Mouse (Mus musculus) hindbrain, postnatal 0 days (tissue): ENCODE data around the gene Bad. TPM values are rescaled to one million over a fixed set of nuclear protein-coding genes. Genes with fewer than 3 reads are reported as not detected.

Source experiments
- ATAC-seq: fragments of 200-750 bp; cut with Nextera tagmentation; 2 replicates; pipeline ENCODE4 v1.8.0; 2017; ENCODE audit warnings: mild to moderate bottlenecking, moderate TSS enrichment, moderate library complexity
- DNase-seq: peaks from one replicate; pipeline ENCODE4 v3.0.0-alpha.2; 2015; ENCODE audit warnings: low spot score
- H3K27ac ChIP-seq: fragments of 300-500 bp; sonication (generic); 2 replicates; pipeline ENCODE4 v1.5.1; 2014; ENCODE audit warnings: mild to moderate bottlenecking
- H3K27me3 ChIP-seq: fragments of 300-500 bp; sonication (generic); 2 replicates; pipeline ENCODE4 v1.6.1; 2014; ENCODE audit warnings: low read length, mixed read lengths; ENCODE audit not compliant: insufficient read depth
- H3K36me3 ChIP-seq: fragments of 300-500 bp; sonication (generic); 2 replicates; pipeline ENCODE4 v1.6.1; 2014; ENCODE audit warnings: low read length, mixed read lengths; ENCODE audit not compliant: insufficient read depth
- H3K4me1 ChIP-seq: fragments of 300-500 bp; sonication (generic); 2 replicates; pipeline ENCODE4 v1.6.1; 2014; ENCODE audit warnings: antibody characterized with exemption, low read length, mixed read lengths; ENCODE audit not compliant: insufficient read depth
- H3K4me2 ChIP-seq: fragments of 300-500 bp; sonication (generic); 2 replicates; pipeline ENCODE4 v1.6.1; 2014; ENCODE audit warnings: low read depth, mild to moderate bottlenecking, low read length, moderate library complexity, mixed read lengths
- H3K4me3 ChIP-seq: fragments of 300-500 bp; sonication (generic); 2 replicates; pipeline ENCODE4 v1.5.1; 2014; ENCODE audit warnings: low read length
- H3K9ac ChIP-seq: fragments of 300-500 bp; sonication (generic); replicated peaks from 2 replicates; pipeline ENCODE4 v1.6.1; 2014; ENCODE audit warnings: mild to moderate bottlenecking, low read length, moderate library complexity, mixed read lengths
- H3K9me3 ChIP-seq: fragments of 300-500 bp; sonication (generic); 2 replicates; pipeline ENCODE4 v1.6.1; 2016; ENCODE audit warnings: low read length, mixed read lengths
- CTCF ChIP-seq: IDR thresholded peaks from 2 replicates; pipeline ENCODE4 v1.5.1; 2016; ENCODE audit warnings: antibody characterized with exemption, control low read depth, low read depth
- WGBS: fragments of 180-500 bp; shearing (Covaris S2); extraction: QIAGEN DNeasy Blood & Tissue Kit; methylation state at CpG from one replicate; pipeline ENCODE4 v1.1.7; 2014; 5-methylcytosine and 5-hydroxymethylcytosine counted together
- polyA plus RNA-seq: library from polyadenylated mRNA; unstranded; fragments of >200 nt; fragmentation: Nextera tagmentation; extraction: Ambion mirVana; gene quantifications from 2 replicates; pipeline ENCODE4 v1.2.1, GENCODE M21; 2015
- total RNA-seq: library from RNA; depleted of rRNA; stranded (reverse); fragments of >200 nt; gene quantifications from 2 replicates; pipeline ENCODE4 v1.2.3, GENCODE M21; 2014

The Bad gene
- total and polyA plus RNA-seq, 2 experiments from 2014 or later = 58.2 to 86.6 TPM

GRCm38 (mm10) chr19:6940396-6941351 lies 987 bp upstream of the Bad start:
- Histone ChIP-seq H3K9me3 (no peaks in the 10 kb centered on the region), H3K36me3 (no peaks in the 10 kb centered on the region), H3K9ac (peak overlapping the region; percentile 80), H3K4me3 (peak overlapping the region; percentile 61), H3K4me2 (peak overlapping the region; percentile 99), H3K27me3 (no peaks in the 10 kb centered on the region), H3K4me1 (peaks cover 24% of the 10 kb centered on the region), H3K27ac (peak overlapping the region; percentile 91)
- DNase-seq (no peak), ATAC-seq (peak; percentile 16; the same call in 1 of the 2 replicates)
- 18% methylated on average over 29 of the region's 29 CpGs for WGBS
- no peak for TF ChIP-seq CTCF

- no peaks in the 10 kb centered on the region for H3K9me3 ChIP-seq
These were observed 609 bp downstream of the Bad start, which contains the start of gene Gpr137 for GRCm38 (mm10) chr19:6942249-6942691. TSS of gene Gpr137 (minus strand) at chr19:6942480.

GRCm38 (mm10) chr19:6942764-6943163 lies 1.1 kb downstream of the Bad start:
- Histone ChIP-seq H3K27ac (peak overlapping the region; percentile 91), H3K4me1 (peaks cover 24% of the 10 kb centered on the region), H3K9me3 (no peaks in the 10 kb centered on the region), H3K9ac (peak overlapping the region; percentile 80), H3K36me3 (no peaks in the 10 kb centered on the region), H3K4me2 (peak overlapping the region; percentile 99), H3K27me3 (no peaks in the 10 kb centered on the region), H3K4me3 (peak overlapping the region; percentile 61)
- no peak for DNase-seq
- no peak for ATAC-seq
- 29% methylated on average over 5 of the region's 5 CpGs for WGBS
- TF ChIP-seq CTCF = no peak

More at GRCm38 (mm10) chr19:6942249-6942691, 609 bp downstream of the Bad start, which contains the start of gene Gpr137:
- peak within 1 kb of the TSS; percentile 61 for H3K4me3 ChIP-seq
- H3K36me3 ChIP-seq = no peaks in the 10 kb centered on the region
- DNase-seq = peak; percentile 94
- ATAC-seq = peak; percentile 84
- peak within 1 kb of the TSS; percentile 80 for H3K9ac ChIP-seq
- H3K4me1 ChIP-seq = peaks cover 24% of the 10 kb centered on the region
- no peak for TF ChIP-seq CTCF
- under 1% methylated on average over 27 of the region's 27 CpGs for WGBS
- peak within 1 kb of the TSS; percentile 91 for H3K27ac ChIP-seq
- peak within 1 kb of the TSS; percentile 99 for H3K4me2 ChIP-seq
- no peaks in the 10 kb centered on the region for H3K27me3 ChIP-seq

GRCm38 (mm10) chr19:6943709-6944108 lies 2.0 kb downstream of the Bad start:
- no peak for TF ChIP-seq CTCF
- no peak overlapping the region for H3K4me2 ChIP-seq
- DNase-seq = no peak
- 92% methylated on average over 6 of the region's 6 CpGs for WGBS
- no peaks in the 10 kb centered on the region for H3K9me3 ChIP-seq
- H3K4me1 ChIP-seq = peaks cover 24% of the 10 kb centered on the region
- H3K27me3 ChIP-seq = no peaks in the 10 kb centered on the region
- ATAC-seq = no peak
- H3K9ac ChIP-seq = no peak overlapping the region
- H3K4me3 ChIP-seq = no peak overlapping the region
- H3K27ac ChIP-seq = no peak overlapping the region
- H3K36me3 ChIP-seq = no peaks in the 10 kb centered on the region

GRCm38 (mm10) chr19:6947742-6948141 lies 6.1 kb downstream of the Bad start:
- DNase-seq = no peak
- no peaks in the 10 kb centered on the region for H3K27me3 ChIP-seq
- H3K4me1 ChIP-seq = peaks cover 13% of the 10 kb centered on the region
- H3K27ac ChIP-seq = no peak overlapping the region; the same call in 1 of the 2 replicates
- no peak for ATAC-seq
- H3K36me3 ChIP-seq = no peaks in the 10 kb centered on the region
- no peak for TF ChIP-seq CTCF
- H3K9me3 ChIP-seq = no peaks in the 10 kb centered on the region
- 0 out of 2 replicates have a peak overlapping the region, but pooled peaks have one; percentile 13 for H3K9ac ChIP-seq
- 55% methylated on average over 4 of the region's 4 CpGs for WGBS
- H3K4me2 ChIP-seq = no peak overlapping the region
- H3K4me3 ChIP-seq = no peak overlapping the region

GRCm38 (mm10) chr19:6948186-6948585 lies 6.5 kb downstream of the Bad start:
- TF ChIP-seq CTCF = no peak
- no peaks in the 10 kb centered on the region for H3K36me3 ChIP-seq
- H3K4me2 ChIP-seq = no peak overlapping the region
- no peak overlapping the region for H3K4me3 ChIP-seq
- peaks cover 13% of the 10 kb centered on the region for H3K4me1 ChIP-seq
- ATAC-seq = no peak
- no peaks in the 10 kb centered on the region for H3K9me3 ChIP-seq
- no peak overlapping the region; the same call in 1 of the 2 replicates for H3K27ac ChIP-seq
- 53% methylated on average over 4 of the region's 4 CpGs for WGBS
- DNase-seq = peak; percentile 35
- H3K27me3 ChIP-seq = no peaks in the 10 kb centered on the region
- H3K9ac ChIP-seq = 0 out of 2 replicates have a peak overlapping the region, but pooled peaks have one; percentile 13
